Mouse (Mus musculus): ENCODE measurements around the gene Bicc1. TPM values are rescaled to one million over a fixed set of nuclear protein-coding genes. Genes with fewer than 3 reads are reported as not detected.

Gene Bicc1
- total and polyA plus RNA-seq, 3 experiments, result not detected

DNA sequence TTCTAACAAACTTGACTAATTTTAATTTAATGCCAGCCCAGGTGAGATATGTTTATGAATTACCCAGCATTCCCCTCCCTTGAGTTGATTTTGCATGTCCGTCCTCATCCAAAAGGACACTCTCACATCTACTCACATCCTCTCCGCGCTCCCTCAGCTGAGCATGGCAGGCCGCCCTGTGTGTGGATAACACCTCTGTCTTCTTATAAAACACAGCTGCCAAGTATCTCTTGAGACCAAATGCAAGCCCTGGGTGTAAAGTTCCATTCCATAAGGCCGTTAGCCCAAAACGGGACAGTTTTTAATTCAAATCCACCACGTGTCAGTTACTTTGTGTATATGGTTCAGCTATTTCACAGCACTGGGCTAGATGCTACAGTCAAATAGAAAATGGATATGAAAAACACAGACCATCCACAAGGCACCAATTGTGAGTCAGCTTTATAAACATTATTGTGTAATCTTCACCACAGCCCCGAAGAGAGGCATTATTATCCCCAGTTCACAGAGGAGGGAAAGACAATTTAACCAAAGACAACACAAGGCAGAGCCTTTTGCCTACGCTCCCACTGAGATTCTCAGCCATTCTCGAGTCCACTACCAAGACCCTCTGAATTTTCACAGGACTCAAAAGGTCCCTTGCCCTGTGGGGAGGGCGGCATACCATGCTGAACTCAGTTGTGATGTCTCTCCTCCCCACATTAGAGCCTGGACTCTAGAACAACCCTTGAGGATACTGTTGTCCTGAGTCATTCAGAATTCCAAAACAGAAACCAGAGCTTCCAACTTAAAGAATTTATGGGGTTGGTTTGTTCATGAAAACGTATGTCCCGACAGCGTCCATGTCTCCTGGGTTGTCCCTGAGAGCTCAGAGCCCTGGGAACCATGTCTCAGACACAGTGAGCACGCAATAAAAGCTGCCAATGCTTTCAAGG lies 12.6 kb downstream of the Bicc1 start:
- no peak overlapping the region for H3K27ac ChIP-seq (ENCODE audit: control insufficient read depth, low read depth, low read length)
- H3K9ac ChIP-seq (ENCODE audit: control insufficient read depth, low read depth, low read length, poor library complexity, severe bottlenecking), result no peak overlapping the region
- no peaks in the 10 kb centered on the region for H3K36me3 ChIP-seq (ENCODE audit: control insufficient read depth in 1 of 2, insufficient read depth in 2 of 2, low read length in 2 of 2)
- H3K9me3 ChIP-seq (replicated peaks; ENCODE audit: insufficient read depth, low read length), result no peaks in the 10 kb centered on the region
- TF ChIP-seq CTCF (IDR thresholded peaks at IDR 0.05 in 2 of 3, conservative IDR thresholded peaks at IDR 0.05 in 1 of 3; ENCODE audit: control insufficient read depth in 1 of 3, insufficient read depth in 1 of 3, low read depth in 2 of 3, low read length in 3 of 3, poor library complexity in 1 of 3, severe bottlenecking in 1 of 3), result no peak
- no peak for TF ChIP-seq ELF1 (IDR thresholded peaks at IDR 0.05; ENCODE audit: low read depth, low read length)
- TF ChIP-seq ZMIZ1 (IDR thresholded peaks at IDR 0.05; ENCODE audit: low read depth, low read length), result no peak
- TF ChIP-seq SMC3 (IDR thresholded peaks at IDR 0.05; ENCODE audit: low read depth, low read length), result no peak
- TF ChIP-seq RAD21 (IDR thresholded peaks at IDR 0.05; ENCODE audit: low read depth, low read length), result no peak
- TF ChIP-seq ZKSCAN1 (IDR thresholded peaks at IDR 0.05; ENCODE audit: low read depth, low read length), result no peak
- no peak for TF ChIP-seq SIN3A (IDR thresholded peaks at IDR 0.05; ENCODE audit: low read length)
- no peak for TF ChIP-seq UBTF (IDR thresholded peaks at IDR 0.05; ENCODE audit: borderline replicate concordance, insufficient read depth, low read depth, low read length)
- TF ChIP-seq MEF2A (IDR thresholded peaks at IDR 0.05; ENCODE audit: extremely low read depth, insufficient replicate concordance, low read depth, low read length, poor library complexity, severe bottlenecking), result no peak
- no peak for TF ChIP-seq MYC (IDR thresholded peaks at IDR 0.05; ENCODE audit: low read depth, low read length)
- no peak for TF ChIP-seq E2F4 (IDR thresholded peaks at IDR 0.05; ENCODE audit: borderline replicate concordance, low read depth, low read length)
- no peak for TF ChIP-seq JUND (IDR thresholded peaks at IDR 0.05; ENCODE audit: low read depth, low read length)
- TF ChIP-seq NELFE (IDR thresholded peaks at IDR 0.05; ENCODE audit: low read depth, low read length), result no peak
- TF ChIP-seq GABPA (IDR thresholded peaks at IDR 0.05; ENCODE audit: low read depth, low read length), result no peak
- no peak for TF ChIP-seq CHD2 (IDR thresholded peaks at IDR 0.05; ENCODE audit: low read length)
- TF ChIP-seq ZNF384 (IDR thresholded peaks at IDR 0.05; ENCODE audit: low read depth, low read length), result no peak
- no peak for TF ChIP-seq ZC3H11A (IDR thresholded peaks at IDR 0.05; ENCODE audit: low read depth, low read length)
- no peak for TF ChIP-seq POLR2A (IDR thresholded peaks at IDR 0.05; ENCODE audit: control insufficient read depth in 1 of 2, insufficient read depth in 1 of 2, low read depth in 1 of 2, low read length in 2 of 2, poor library complexity in 1 of 2)
- no peak for DNase-seq (ENCODE audit: low read depth, low spot score)
- H3K4me3 ChIP-seq (ENCODE audit: control insufficient read depth in 1 of 2, insufficient read depth in 1 of 2, low read depth in 2 of 2, low read length in 2 of 2), result no peak overlapping the region
- no peaks in the 10 kb centered on the region for H3K79me2 ChIP-seq (ENCODE audit: control insufficient read depth, insufficient read depth, low read length, poor library complexity)
- H3K4me1 ChIP-seq (ENCODE audit: control insufficient read depth in 1 of 2, insufficient read depth in 2 of 2, low read length in 2 of 2), result no peaks in the 10 kb centered on the region
- H3K27me3 ChIP-seq (ENCODE audit: control insufficient read depth in 1 of 2, insufficient read depth in 2 of 2, low read length in 2 of 2), result no peaks in the 10 kb centered on the region

DNA sequence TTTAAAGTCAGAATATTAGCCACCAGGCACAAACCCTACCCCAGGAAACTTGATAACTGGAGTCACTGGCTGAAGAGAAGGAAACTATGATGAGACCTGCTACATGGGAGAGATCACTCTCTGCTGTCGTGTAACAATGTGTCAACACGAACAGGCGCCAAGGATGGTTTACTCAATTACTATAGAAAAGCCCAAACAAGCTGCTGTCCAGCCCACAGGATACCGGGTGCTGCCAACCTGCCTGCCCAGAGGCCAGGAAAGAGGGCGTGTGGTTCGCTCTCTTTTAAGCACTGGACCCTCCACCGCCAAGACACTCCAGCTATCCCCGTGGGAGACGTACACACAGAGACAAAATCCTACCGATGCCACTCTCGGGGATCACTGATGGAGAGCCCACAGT lies 13.7 kb downstream of the Bicc1 start:
- no peak for TF ChIP-seq TCF12 (IDR thresholded peaks at IDR 0.05; ENCODE audit: low read depth, low read length)
- no peak for TF ChIP-seq UBTF (IDR thresholded peaks at IDR 0.05; ENCODE audit: borderline replicate concordance, insufficient read depth, low read depth, low read length)
- no peak for TF ChIP-seq TBP (IDR thresholded peaks at IDR 0.05; ENCODE audit: low read depth, low read length)
- no peak for TF ChIP-seq RCOR1 (IDR thresholded peaks at IDR 0.05; ENCODE audit: low read depth, low read length)
- TF ChIP-seq MXI1 (IDR thresholded peaks at IDR 0.05; ENCODE audit: low read depth, low read length), result no peak
- TF ChIP-seq ZNF384 (IDR thresholded peaks at IDR 0.05; ENCODE audit: low read depth, low read length), result no peak
- Histone ChIP-seq H3K4me3 (ENCODE audit: control insufficient read depth in 1 of 2, insufficient read depth in 1 of 2, low read depth in 2 of 2, low read length in 2 of 2) (no peak overlapping the region), H3K27me3 (ENCODE audit: control insufficient read depth in 1 of 2, insufficient read depth in 2 of 2, low read length in 2 of 2) (no peaks in the 10 kb centered on the region), H3K36me3 (ENCODE audit: control insufficient read depth in 1 of 2, insufficient read depth in 2 of 2, low read length in 2 of 2) (no peaks in the 10 kb centered on the region), H3K27ac (ENCODE audit: control insufficient read depth, low read depth, low read length) (no peak overlapping the region), H3K4me1 (ENCODE audit: control insufficient read depth in 1 of 2, insufficient read depth in 2 of 2, low read length in 2 of 2) (no peaks in the 10 kb centered on the region), H3K9me3 (replicated peaks; ENCODE audit: insufficient read depth, low read length) (no peaks in the 10 kb centered on the region), H3K79me2 (ENCODE audit: control insufficient read depth, insufficient read depth, low read length, poor library complexity) (no peaks in the 10 kb centered on the region), H3K9ac (ENCODE audit: control insufficient read depth, low read depth, low read length, poor library complexity, severe bottlenecking) (no peak overlapping the region)
- DNase-seq (ENCODE audit: low read depth, low spot score), result no peak

All from MEL (cell line).